Mouse (Mus musculus) olfactory bulb, adult 2 months (tissue): ENCODE results near the gene Sap25.

Experiments used
- CTCF ChIP-seq: fragments of 200-500 bp; IDR thresholded peaks from 2 replicates; pipeline ENCODE4 v1.5.1; 2012; ENCODE audit warnings: low read depth, mild to moderate bottlenecking, low read length, moderate library complexity; ENCODE audit not compliant: insufficient read depth
- POLR2A ChIP-seq: fragments of 200-500 bp; IDR thresholded peaks from 2 replicates; pipeline ENCODE4 v1.6.1; 2012; ENCODE audit warnings: mild to moderate bottlenecking, low read depth, low read length, moderate library complexity; ENCODE audit not compliant: insufficient read depth

DNA sequence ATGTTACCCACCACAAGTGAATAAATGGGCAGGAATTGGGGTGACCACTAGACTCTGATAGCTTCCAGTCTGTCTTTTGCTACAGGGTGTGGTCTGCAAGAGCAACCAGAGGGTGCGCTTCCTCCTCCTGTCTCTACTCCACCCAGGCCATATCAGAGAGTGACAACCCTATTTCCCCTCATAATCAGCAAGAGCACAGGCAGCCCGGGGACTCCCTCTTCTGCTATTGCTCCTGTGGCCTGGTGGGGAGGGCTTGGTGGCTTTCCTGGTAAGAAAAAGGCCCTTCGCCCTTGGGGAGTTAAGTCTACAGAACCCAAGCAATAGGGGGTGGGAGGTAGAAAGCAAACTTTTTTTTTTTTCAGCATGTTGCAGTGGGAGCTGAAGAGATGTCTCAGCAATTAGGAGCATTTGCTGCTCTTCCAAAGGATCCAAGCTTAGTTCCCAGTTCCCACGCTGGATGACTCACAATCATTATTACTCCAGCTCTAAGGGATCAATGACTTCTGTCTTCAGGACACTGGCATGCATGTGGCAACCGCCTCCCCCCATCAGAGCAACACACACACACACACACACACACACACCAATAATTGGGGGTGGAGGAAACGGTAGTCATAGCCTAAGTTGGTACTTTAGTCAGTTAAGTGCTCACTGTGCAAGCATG lies 45.1 kb downstream of the Sap25 start:
- TF ChIP-seq POLR2A (no peak), CTCF (no peak)
